Mouse (Mus musculus): ENCODE results near the gene Cox7a1. TPM values are rescaled to one million over a fixed set of nuclear protein-coding genes. Genes with fewer than 3 reads are reported as not detected.
A peak's percentile ranks its signal among the peaks of the same experiment; 100 is the strongest.
"Not testable (repeated sequence)": the region's sequence is repeated elsewhere in the genome, so short reads cannot be mapped to it uniquely, and the experiment has no call there.

The Cox7a1 gene
- polyA plus RNA-seq, 1 experiment from 2014 or later: 330 TPM

DNA sequence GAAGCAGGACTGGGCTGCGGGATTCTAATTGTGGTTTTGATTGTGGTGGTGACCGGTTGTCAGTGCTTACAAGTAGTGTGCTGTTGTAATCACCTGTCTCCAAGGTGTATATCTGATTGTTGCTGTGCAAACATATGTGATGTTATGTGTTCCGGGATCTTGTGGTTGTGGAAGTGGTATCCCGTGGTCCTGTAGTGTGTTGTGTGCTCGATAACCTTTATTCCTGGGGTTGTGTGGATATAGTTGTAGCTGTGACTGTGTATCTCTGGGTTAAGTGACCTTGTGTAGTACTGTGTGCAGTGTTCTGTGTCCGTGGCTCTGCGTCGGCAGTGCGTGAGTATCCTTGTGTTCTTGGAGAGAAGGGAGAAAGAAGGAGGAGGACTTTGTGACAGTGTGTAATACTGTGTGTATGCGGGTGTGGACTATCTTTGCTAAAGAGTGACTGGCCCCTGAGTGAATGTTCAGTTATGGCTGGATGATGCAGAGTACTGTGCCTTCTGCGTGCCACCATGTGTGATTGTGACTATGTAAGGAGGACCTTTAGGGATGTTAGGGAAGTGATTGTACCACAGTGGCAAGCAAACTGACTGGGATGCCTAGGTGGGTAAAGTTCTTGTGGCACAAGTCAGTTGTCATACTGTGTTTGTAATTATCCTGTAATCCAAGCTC is 13.5 kb upstream of the Cox7a1 start:
- peak overlapping the region; percentile 76 for H3K4me2 ChIP-seq
- peak overlapping the region; percentile 69 for H3K4me3 ChIP-seq
- H3K4me1 ChIP-seq: peaks cover 28% of the 10 kb centered on the region
- WGBS: 16% methylated on average over 11 of the region's 11 CpGs
- H3K9ac ChIP-seq: peak overlapping the region; percentile 92
- H3K27ac ChIP-seq (replicated peaks): peak overlapping the region; percentile 20; the same call in 1 of the 2 replicates
- ATAC-seq (ENCODE audit: extremely low read depth, insufficient number of reproducible peaks, low FRiP score, low TSS enrichment): 0 out of 2 replicates have a peak, but pooled peaks have one; percentile 3
- H3K36me3 ChIP-seq: peaks cover 30% of the 10 kb centered on the region
- H3K27me3 ChIP-seq (replicated peaks): no peaks in the 10 kb centered on the region
- H3K9me3 ChIP-seq: peaks cover 4% of the 10 kb centered on the region; the same call in 1 of the 2 replicates

DNA sequence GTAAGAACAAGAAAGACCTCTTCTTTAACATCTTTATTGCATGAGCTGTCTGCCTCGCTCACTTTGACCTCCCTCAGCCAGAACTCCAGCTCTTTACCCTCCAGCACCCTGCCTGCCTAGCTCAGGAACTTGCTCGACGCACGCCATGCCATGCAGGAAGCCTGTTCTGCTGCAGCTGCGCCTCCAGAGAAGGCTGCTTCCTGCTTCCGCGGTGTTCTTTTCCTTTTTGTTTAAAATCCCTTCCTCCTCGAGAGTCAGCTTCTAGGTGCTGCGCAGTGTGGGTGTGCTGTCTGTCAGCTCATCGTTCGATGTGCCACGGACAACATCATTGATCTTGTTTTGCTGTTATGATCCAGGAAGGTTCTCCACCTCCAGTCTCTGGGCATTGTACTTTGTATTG is 7.5 kb upstream of the Cox7a1 start:
- Histone ChIP-seq H3K27ac (replicated peaks) (no peak overlapping the region), H3K9ac (no peak overlapping the region), H3K9me3 (no peaks in the 10 kb centered on the region), H3K4me3 (no peak overlapping the region), H3K27me3 (replicated peaks) (no peaks in the 10 kb centered on the region), H3K36me3 (peaks cover 39% of the 10 kb centered on the region), H3K4me2 (no peak overlapping the region), H3K4me1 (no peaks in the 10 kb centered on the region)
- ATAC-seq (ENCODE audit: extremely low read depth, insufficient number of reproducible peaks, low FRiP score, low TSS enrichment): no peak
- 74% methylated on average over 12 of the region's 12 CpGs for WGBS

DNA sequence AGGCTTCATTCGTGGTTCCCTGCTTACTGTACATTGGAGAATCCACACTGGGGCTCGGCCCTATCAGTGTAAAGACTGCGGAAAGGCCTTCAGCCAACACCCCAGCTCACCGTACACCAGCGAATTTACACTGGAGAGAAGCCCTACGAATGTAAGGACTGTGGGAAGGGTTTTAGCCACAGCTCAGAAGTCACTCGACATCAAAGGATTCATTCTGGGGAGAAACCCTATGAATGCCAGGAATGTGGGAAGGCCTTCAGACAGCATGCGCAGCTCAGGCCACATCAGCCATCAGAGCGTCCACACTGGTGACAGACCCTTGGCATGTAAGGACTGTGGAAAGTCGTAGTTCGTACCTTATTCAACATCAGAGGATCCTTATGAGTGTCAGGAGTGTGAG is 5.7 kb upstream of the Cox7a1 start:
- H3K36me3 ChIP-seq: peaks cover 39% of the 10 kb centered on the region
- H3K4me3 ChIP-seq: no peak overlapping the region
- 0 out of 2 replicates have a peak overlapping the region, but pooled peaks have one; percentile 10 for H3K9ac ChIP-seq
- no peak overlapping the region for H3K4me2 ChIP-seq
- H3K27me3 ChIP-seq (replicated peaks): no peaks in the 10 kb centered on the region
- ATAC-seq (ENCODE audit: extremely low read depth, insufficient number of reproducible peaks, low FRiP score, low TSS enrichment): no peak
- 52% methylated on average over 11 of the region's 11 CpGs for WGBS
- no peaks in the 10 kb centered on the region for H3K9me3 ChIP-seq
- H3K4me1 ChIP-seq: no peaks in the 10 kb centered on the region
- H3K27ac ChIP-seq (replicated peaks): no peak overlapping the region

DNA sequence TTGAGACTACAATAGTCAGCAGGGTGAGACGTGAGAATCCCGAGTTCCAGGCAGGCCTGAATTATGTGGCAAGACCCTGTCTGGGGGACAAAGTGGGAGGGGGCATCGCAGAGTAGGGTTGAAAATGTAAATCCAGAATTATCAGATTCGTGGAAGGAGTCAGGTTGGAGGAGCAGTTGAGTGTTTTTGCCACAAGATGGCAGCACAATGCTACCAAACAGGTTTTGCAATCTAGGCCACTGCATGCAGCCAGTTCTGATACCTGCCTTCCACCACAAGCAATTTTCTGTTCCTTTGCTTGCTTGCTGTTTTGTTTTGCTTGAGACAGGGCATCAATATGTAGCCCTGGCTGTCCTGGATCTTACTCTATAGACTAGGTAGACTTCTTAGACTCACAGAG is 2.6 kb upstream of the Cox7a1 start:
- no peak for ATAC-seq (ENCODE audit: extremely low read depth, insufficient number of reproducible peaks, low FRiP score, low TSS enrichment)
- peaks cover 39% of the 10 kb centered on the region for H3K36me3 ChIP-seq
- no peaks in the 10 kb centered on the region for H3K9me3 ChIP-seq
- 3% methylated on average over 4 of the region's 4 CpGs for WGBS
- H3K9ac ChIP-seq: 0 out of 2 replicates have a peak overlapping the region, but pooled peaks have one; percentile 12
- no peaks in the 10 kb centered on the region for H3K27me3 ChIP-seq (replicated peaks)
- no peak overlapping the region for H3K4me2 ChIP-seq
- H3K4me1 ChIP-seq: peaks cover 11% of the 10 kb centered on the region
- no peak overlapping the region for H3K4me3 ChIP-seq
- H3K27ac ChIP-seq (replicated peaks): no peak overlapping the region

DNA sequence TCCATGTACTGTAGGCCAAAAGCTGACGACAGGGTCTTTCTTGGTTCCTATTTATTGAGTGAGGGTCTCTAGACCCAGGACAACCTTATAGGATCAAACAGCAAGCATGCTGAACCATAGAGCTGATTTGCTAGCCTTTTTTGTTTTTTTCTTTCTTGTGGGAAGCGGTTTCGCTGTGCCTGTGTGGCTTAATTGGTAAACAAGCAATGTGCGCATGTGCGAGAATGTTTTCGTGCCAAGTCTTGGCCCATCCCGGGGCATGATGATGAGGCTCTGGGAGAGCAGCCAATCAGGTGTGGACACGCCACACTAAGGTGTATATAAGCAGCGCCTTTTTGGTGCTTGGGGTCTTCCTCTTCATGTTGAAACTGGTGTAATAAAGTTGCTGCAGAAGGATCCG is 2.0 kb upstream of the Cox7a1 start:
- H3K36me3 ChIP-seq: peaks cover 39% of the 10 kb centered on the region
- ATAC-seq (ENCODE audit: extremely low read depth, insufficient number of reproducible peaks, low FRiP score, low TSS enrichment); H3K27ac ChIP-seq (replicated peaks); H3K27me3 ChIP-seq (replicated peaks); H3K4me2 ChIP-seq; H3K4me3 ChIP-seq; H3K9me3 ChIP-seq: not testable (repeated sequence)
- peaks cover 11% of the 10 kb centered on the region for H3K4me1 ChIP-seq
- 0 out of 2 replicates have a peak overlapping the region, but pooled peaks have one; percentile 12 for H3K9ac ChIP-seq
- WGBS: 89% methylated on average over 10 of the region's 10 CpGs

DNA sequence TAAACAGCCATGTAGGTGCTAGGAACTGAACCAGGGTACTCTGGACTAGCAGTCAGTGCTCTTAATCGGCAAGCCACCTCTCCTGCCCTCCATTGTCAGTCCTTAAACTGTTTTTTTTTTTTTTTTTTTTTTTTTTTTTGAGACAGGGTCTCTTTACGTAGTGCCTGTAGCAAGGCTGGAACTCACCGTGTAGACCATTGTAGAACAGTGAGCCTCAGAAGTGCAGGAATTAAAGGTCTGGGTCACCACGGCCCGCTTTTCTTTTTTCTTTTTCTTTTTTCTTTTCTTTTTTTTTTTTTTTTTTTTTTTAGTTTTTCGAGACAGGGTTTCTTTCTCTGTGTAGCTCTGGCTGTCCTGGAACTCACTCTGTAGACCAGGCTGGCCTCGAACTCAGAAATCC is 755 bp upstream of the Cox7a1 start:
- Histone ChIP-seq H3K36me3 (peaks cover 43% of the 10 kb centered on the region), H3K4me2 (peak overlapping the region; percentile 69), H3K4me1 (peaks cover 11% of the 10 kb centered on the region)
- WGBS: 64% methylated on average over 7 of the region's 7 CpGs
- not testable (repeated sequence) for H3K27ac ChIP-seq (replicated peaks); H3K9me3 ChIP-seq; H3K4me3 ChIP-seq; ATAC-seq (ENCODE audit: extremely low read depth, insufficient number of reproducible peaks, low FRiP score, low TSS enrichment); H3K27me3 ChIP-seq (replicated peaks); H3K9ac ChIP-seq

DNA sequence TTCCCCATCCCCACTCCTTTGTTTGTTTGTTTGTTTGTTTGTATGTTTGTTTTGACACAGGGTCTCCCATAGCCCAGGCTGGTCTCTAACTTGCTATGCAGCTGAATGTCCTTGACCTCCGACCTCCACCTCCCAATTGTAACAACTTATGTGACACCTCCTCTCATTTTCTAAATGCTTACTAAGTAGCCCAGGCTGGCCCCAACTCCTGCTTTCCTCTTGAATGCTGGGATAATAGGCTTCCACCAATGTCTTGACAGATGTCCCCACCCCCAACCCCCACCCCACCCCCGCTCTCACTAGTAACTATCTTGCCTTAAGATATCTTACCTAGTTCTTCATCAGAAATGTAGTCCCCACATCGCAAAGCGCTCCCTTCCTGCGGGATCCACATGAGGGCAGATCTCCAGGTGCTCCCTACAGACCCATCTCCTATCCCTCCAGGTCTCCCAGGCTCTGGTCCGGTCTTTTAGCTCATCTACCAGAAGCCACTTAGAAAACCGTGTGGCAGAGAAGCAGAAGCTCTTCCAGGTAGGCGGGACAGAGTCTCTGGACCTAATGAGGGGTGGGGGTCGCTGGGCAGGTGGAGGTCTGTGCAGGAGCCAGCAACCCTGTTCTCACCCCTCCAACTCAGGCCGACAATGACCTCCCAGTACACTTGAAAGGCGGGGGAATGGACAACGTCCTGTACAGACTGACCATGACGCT is 851 bp downstream of the Cox7a1 start:
- peak overlapping the region; percentile 81 for H3K9ac ChIP-seq
- H3K27me3 ChIP-seq (replicated peaks): no peaks in the 10 kb centered on the region
- H3K36me3 ChIP-seq: peaks cover 46% of the 10 kb centered on the region
- 61% methylated on average over 13 of the region's 13 CpGs for WGBS
- H3K9me3 ChIP-seq: no peaks in the 10 kb centered on the region
- H3K4me3 ChIP-seq: peak overlapping the region; percentile 53
- no peak for ATAC-seq (ENCODE audit: extremely low read depth, insufficient number of reproducible peaks, low FRiP score, low TSS enrichment)
- peak overlapping the region; percentile 48 for H3K27ac ChIP-seq (replicated peaks)
- peaks cover 11% of the 10 kb centered on the region for H3K4me1 ChIP-seq
- peak overlapping the region; percentile 69 for H3K4me2 ChIP-seq

DNA sequence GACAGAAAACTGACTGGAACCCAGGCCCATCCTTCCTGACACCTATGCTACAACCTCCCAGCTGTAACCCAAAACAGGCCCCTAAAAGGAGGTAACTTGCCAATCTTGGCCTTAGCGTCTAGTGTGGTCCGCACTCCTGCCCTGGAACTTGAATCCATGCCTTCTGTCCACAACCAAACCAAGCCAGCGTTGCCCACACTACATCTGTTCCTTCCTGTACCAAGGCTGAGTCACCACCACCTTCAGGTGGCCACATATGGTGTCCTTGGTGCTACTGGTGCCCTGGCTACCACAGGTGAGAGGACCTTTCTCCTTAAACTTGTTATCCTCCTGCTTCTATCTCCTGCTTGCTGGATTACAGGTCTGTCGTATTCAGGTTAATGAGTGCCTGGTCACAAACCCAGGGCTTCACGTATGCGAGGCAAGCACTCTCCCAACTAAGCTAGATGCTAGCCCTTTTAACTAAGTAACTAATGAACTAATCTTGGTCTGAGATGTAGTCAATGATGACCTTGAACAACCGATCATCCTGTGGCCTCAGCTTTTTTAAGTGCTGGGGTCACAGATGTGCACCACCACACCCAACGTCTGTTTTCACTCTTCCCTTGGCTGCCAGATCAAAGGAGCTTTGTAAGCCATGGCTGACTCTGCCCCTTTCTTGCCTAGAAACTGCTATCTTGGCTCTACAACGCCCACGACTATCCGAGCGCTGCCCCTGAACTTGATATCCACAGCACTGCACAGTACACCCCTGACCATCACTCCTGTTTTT is 4.6 kb downstream of the Cox7a1 start:
- H3K9ac ChIP-seq: no peak overlapping the region
- H3K36me3 ChIP-seq: peaks cover 76% of the 10 kb centered on the region
- peaks cover 23% of the 10 kb centered on the region for H3K4me1 ChIP-seq
- no peak for ATAC-seq (ENCODE audit: extremely low read depth, insufficient number of reproducible peaks, low FRiP score, low TSS enrichment)
- no peak overlapping the region for H3K4me3 ChIP-seq
- WGBS: 67% methylated on average over 12 of the region's 12 CpGs
- no peaks in the 10 kb centered on the region for H3K27me3 ChIP-seq (replicated peaks)
- H3K9me3 ChIP-seq: no peaks in the 10 kb centered on the region
- H3K27ac ChIP-seq (replicated peaks): no peak overlapping the region
- H3K4me2 ChIP-seq: no peak overlapping the region

DNA sequence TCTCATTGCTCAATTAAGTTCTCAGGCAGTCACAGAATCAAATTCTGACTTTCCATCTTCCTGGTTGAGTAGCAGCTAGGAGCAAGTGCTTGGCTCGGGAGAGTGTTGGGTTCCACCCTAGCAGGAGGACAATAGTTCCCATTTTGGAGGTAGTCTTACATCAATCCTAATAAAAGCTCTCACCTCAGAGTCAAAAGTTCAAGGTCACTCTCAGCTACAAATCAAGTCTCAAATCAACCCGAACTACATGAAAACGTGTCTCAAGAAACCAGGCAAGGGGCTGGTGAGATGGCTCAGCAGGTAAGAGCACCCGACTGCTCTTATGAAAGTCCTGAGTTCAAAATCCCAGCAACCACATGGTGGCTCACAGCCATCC is 5.2 kb downstream of the Cox7a1 start:
- ATAC-seq (ENCODE audit: extremely low read depth, insufficient number of reproducible peaks, low FRiP score, low TSS enrichment): no peak
- peaks cover 76% of the 10 kb centered on the region for H3K36me3 ChIP-seq
- H3K4me3 ChIP-seq: no peak overlapping the region
- H3K9ac ChIP-seq: no peak overlapping the region
- 80% methylated on average over 4 of the region's 4 CpGs for WGBS
- no peak overlapping the region for H3K4me2 ChIP-seq
- no peaks in the 10 kb centered on the region for H3K9me3 ChIP-seq
- no peak overlapping the region for H3K27ac ChIP-seq (replicated peaks)
- H3K27me3 ChIP-seq (replicated peaks): no peaks in the 10 kb centered on the region
- peaks cover 19% of the 10 kb centered on the region for H3K4me1 ChIP-seq

DNA sequence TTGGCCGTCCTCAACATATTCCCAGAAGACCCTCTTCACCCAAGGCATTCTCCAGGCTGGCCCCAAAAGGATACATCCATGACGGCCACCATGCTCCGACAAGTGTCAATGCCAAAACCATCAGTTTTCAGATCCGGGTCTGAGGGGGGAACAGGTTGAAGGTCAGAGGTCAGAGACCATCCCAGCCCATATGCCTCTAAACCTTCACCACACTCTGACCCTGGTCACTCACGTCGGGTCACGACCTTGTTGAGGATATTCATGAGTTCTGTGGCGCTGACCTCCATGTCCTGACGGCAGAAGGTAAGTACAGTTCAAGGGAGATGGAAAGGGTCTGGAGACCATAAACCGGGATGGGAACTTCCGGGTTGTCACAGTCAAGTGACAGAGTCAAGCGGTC is 8.1 kb downstream of the Cox7a1 start:
- H3K27me3 ChIP-seq (replicated peaks): no peaks in the 10 kb centered on the region
- no peak overlapping the region; the same call in 1 of the 2 replicates for H3K9ac ChIP-seq
- H3K27ac ChIP-seq (replicated peaks): no peak overlapping the region
- 87% methylated on average over 12 of the region's 12 CpGs for WGBS
- H3K4me1 ChIP-seq: peaks cover 20% of the 10 kb centered on the region
- H3K4me3 ChIP-seq: no peak overlapping the region
- ATAC-seq (ENCODE audit: extremely low read depth, insufficient number of reproducible peaks, low FRiP score, low TSS enrichment): no peak
- H3K4me2 ChIP-seq: no peak overlapping the region
- H3K36me3 ChIP-seq: peaks cover 56% of the 10 kb centered on the region
- H3K9me3 ChIP-seq: no peaks in the 10 kb centered on the region

DNA sequence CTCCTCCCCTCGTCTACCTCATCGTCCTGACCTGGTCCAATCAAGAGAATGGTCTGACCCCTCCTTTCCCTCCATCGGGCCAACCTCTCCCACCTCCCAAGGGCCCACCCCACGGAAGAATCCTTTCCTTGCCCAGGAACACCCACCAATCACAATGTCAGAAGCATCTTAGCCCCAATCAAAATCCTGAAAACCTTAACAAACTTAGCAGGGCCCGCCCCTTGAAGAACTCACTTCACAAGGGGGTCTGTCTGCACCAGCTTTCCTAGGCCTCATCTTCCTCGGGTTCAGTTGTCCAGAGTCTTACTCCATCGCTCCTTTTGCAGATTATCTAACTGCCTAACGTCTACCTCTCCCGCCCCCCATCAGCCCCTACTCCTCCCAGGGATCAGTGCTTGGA is 9.1 kb downstream of the Cox7a1 start:
- peak overlapping the region; percentile 91 for H3K4me3 ChIP-seq
- peak overlapping the region; percentile 98 for H3K9ac ChIP-seq
- H3K4me2 ChIP-seq: peak overlapping the region; percentile 93
- H3K27me3 ChIP-seq (replicated peaks): no peaks in the 10 kb centered on the region
- H3K27ac ChIP-seq (replicated peaks): peak overlapping the region; percentile 93; the same call in 1 of the 2 replicates
- 22% methylated on average over 9 of the region's 9 CpGs for WGBS
- no peak for ATAC-seq (ENCODE audit: extremely low read depth, insufficient number of reproducible peaks, low FRiP score, low TSS enrichment)
- H3K4me1 ChIP-seq: peaks cover 21% of the 10 kb centered on the region
- H3K9me3 ChIP-seq: no peaks in the 10 kb centered on the region
- H3K36me3 ChIP-seq: peaks cover 47% of the 10 kb centered on the region
